Mouse (Mus musculus) olfactory bulb, adult 2 months (tissue): ENCODE data around the gene Ercc4. TPM values are rescaled to one million over a fixed set of nuclear protein-coding genes. Genes with fewer than 3 reads are reported as not detected.

Source experiments
- H3K27ac ChIP-seq: fragments of 200-500 bp; 2 replicates; pipeline ENCODE4 v1.5.1; 2012; ENCODE audit warnings: low read depth, low read length; ENCODE audit not compliant: insufficient read depth
- H3K4me1 ChIP-seq: fragments of 200-500 bp; 2 replicates; pipeline ENCODE4 v1.6.1; 2012; ENCODE audit warnings: low read length; ENCODE audit not compliant: control insufficient read depth, insufficient read depth
- H3K4me3 ChIP-seq: fragments of 200-500 bp; 2 replicates; pipeline ENCODE4 v1.5.1; 2012; ENCODE audit warnings: mild to moderate bottlenecking, low read depth, low read length, moderate library complexity; ENCODE audit not compliant: insufficient read depth
- CTCF ChIP-seq: fragments of 200-500 bp; IDR thresholded peaks from 2 replicates; pipeline ENCODE4 v1.5.1; 2012; ENCODE audit warnings: low read depth, mild to moderate bottlenecking, low read length, moderate library complexity; ENCODE audit not compliant: insufficient read depth
- POLR2A ChIP-seq: fragments of 200-500 bp; IDR thresholded peaks from 2 replicates; pipeline ENCODE4 v1.6.1; 2012; ENCODE audit warnings: mild to moderate bottlenecking, low read depth, low read length, moderate library complexity; ENCODE audit not compliant: insufficient read depth
- WGBS: fragments of 180-500 bp; shearing (Covaris S2); methylation state at CpG from one replicate; pipeline ENCODE4 v1.1.7; 2018; 5-methylcytosine and 5-hydroxymethylcytosine counted together
- polyA plus RNA-seq: library from polyadenylated mRNA; stranded (reverse); fragments of >200 nt; gene quantifications from 2 replicates; pipeline ENCODE4 v1.2.4, GENCODE M21; 2012; ENCODE audit warnings: low replicate concordance; ENCODE audit not compliant: missing spikeins, insufficient read depth, insufficient read length

Ercc4 gene
- polyA plus RNA-seq, 1 experiment: not detected

DNA sequence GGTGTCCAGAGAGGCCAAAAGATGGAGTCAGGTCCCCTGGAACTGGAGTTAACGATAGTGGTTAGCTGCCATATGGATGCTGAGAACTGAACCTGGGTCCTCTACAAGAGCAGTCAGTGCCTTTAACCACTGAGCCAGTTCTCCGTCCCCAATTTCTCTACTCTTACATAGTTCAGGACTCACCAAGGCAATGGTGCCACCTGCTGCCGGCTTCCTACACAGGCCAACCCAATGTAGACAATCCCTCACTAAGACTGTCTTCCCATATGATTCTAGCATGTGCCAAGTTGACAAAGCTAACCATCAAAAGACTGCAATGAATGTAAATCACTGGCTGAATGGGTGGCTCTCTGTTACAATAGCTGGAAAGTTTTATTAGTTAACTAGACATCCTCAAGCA, 74.9 kb downstream of the Ercc4 start:
- WGBS: 90% methylated on average over 3 of the region's 3 CpGs

DNA sequence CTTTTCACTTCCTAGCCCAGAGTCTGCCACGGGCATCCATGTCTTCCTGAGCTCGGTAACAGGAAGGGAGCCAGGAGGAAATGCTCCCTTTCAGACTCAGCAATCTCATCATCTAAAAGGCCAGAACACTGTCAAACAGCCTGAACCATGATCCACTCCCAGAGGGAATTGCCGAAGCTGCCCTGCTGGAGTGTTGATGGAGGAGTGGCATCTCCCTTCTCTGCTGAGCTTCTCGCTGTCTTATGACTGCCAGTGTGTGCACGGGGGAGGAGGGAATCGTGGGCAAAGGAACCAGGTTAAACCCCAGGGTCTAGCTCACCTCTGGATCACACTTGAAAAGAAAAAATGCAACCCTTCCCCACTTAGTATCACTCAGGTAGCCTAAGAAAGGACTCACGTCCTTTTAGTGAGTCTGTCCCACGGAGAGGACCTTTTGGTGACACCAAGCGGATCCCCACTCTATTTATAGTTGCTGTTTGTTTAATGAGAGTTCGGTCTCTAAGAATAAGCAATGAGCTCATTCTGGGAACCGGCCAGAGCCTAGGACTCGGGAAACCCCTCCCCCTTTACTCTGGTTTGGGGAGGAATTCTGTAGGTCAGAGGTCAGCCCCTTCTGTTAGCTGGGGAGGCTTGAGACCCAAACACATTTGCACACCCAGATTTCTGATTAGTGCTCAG, 80.1 kb downstream of the Ercc4 start:
- H3K4me3 ChIP-seq: no peak overlapping the region
- no peak for TF ChIP-seq CTCF
- TF ChIP-seq POLR2A: no peak
- peaks cover 14% of the 10 kb centered on the region for H3K4me1 ChIP-seq
- 12% methylated on average over 12 of the region's 12 CpGs for WGBS
- H3K27ac ChIP-seq: peak overlapping the region; percentile 12; the same call in 1 of the 2 replicates

More for the DNA sequence above, 74.9 kb downstream of the Ercc4 start:
- Histone ChIP-seq H3K4me1 (peaks cover 2% of the 10 kb centered on the region), H3K4me3 (no peak overlapping the region), H3K27ac (no peak overlapping the region)
- no peak for TF ChIP-seq CTCF

DNA sequence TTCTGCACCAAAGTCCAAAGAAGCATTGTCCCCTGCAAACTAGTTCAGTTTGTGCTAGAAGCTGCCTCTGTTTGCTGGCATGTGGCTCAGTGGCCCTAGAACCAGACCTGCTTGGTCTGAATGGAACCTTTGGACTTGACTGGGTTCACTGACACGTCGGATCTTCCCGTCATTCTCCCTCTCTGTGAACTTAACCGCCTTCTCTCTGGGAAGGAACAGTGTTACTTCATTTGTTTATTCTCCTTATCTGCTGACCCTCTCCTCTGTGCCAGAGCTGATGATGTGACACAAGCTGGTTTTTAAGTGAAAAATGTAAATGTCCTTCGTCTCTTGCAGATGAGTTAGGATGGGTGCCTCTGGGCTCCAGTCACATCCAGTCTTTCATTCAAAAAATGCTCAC, 81.0 kb downstream of the Ercc4 start:
- H3K4me1 ChIP-seq: peaks cover 18% of the 10 kb centered on the region
- H3K4me3 ChIP-seq: no peak overlapping the region
- TF ChIP-seq CTCF: no peak
- no peak for TF ChIP-seq POLR2A
- 85% methylated on average over 5 of the region's 5 CpGs for WGBS
- H3K27ac ChIP-seq: no peak overlapping the region

DNA sequence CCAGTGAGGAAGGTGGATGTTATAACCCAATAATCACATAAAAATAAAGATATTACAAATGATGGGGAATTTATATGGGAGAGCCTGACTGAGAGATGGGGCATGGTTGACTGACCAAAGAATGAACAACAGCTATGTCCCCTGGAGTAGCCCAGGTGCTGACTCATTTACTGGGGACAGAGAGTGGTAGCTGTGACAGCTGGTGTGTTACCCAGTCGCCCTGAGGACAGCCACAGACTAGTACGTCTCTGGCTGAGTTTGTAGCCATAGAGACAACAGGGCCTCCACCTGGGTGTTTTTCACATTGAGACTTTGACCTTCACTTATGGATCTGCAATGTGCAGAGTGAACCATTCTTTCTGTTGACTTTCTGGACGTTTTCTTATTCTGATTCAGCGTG, 81.7 kb downstream of the Ercc4 start:
- WGBS: 76% methylated on average over 4 of the region's 4 CpGs
- no peak overlapping the region for H3K27ac ChIP-seq

DNA sequence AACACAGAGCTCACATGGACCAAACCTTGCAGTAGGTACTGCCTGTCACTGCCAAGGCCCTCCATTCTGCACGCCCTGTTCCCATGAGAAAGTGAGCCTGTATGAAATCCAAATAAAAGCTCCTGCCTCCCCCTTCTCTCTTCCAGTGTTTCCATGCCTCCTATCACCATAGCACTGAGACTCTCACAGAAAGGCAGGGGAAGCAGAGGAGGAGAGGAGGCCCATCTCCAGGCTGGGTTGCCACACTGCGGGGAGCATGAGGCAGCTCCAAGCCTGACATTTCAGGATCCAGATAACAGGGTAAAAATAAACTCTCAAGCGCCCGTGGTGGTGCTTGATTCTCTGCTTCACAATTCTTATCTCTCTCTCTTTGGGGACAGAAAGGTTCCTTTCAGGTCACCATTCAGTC, 84.2 kb downstream of the Ercc4 start:
- H3K27ac ChIP-seq: peak overlapping the region; percentile 93

More for the DNA sequence above, 81.7 kb downstream of the Ercc4 start:
- no peak overlapping the region for H3K4me3 ChIP-seq
- peaks cover 21% of the 10 kb centered on the region for H3K4me1 ChIP-seq
- TF ChIP-seq CTCF (no peak), POLR2A (no peak)

DNA sequence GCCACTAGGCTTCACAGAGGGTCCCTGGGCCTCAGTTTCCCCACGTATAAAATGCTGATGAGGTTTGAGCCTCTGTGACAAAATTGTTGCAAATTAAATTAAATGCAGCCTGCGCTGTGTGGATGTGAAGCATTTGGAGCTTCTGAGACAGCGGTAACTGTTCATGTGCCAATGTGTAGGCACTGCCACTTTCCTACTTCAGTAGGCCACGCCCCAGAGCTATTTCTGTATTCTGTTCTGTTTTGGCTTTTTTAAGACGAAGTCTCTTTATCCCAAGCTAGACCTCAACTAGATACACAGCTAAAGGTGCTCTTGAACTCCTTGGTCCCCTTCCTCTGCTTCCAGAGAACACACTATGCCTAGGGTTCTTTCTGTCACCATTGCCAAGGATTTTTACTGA, 85.4 kb downstream of the Ercc4 start:
- H3K27ac ChIP-seq: peak overlapping the region; percentile 99

More for the DNA sequence above, 84.2 kb downstream of the Ercc4 start:
- Histone ChIP-seq H3K4me3 (no peak overlapping the region), H3K4me1 (peaks cover 37% of the 10 kb centered on the region)
- WGBS: 25% methylated on average over 4 of the region's 4 CpGs
- TF ChIP-seq POLR2A: no peak

DNA sequence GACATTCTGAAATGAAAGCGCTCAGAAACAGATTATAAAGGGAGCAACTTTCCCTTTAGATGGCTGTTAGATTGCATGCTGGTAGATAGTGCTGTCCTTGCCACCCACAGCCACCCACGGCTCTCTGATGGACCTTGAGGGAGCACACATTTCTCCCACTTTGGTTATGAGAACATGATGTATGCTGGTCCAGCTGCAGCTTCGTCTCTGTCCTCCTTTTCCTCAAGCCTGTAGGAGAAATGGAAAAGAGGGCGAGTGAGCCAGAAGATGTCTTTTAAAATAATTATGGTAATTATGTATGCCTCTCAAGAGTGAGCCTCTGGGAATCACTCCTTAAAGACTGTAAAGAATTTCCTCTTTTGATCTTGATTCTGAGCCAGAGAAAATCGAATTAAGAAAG, 87.1 kb downstream of the Ercc4 start:
- Histone ChIP-seq H3K27ac (peak overlapping the region; percentile 99), H3K4me3 (no peak overlapping the region), H3K4me1 (peaks cover 41% of the 10 kb centered on the region)
- TF ChIP-seq CTCF (no peak), POLR2A (no peak)
- WGBS: 20% methylated on average over 5 of the region's 5 CpGs

More for the DNA sequence above, 85.4 kb downstream of the Ercc4 start:
- H3K4me1 ChIP-seq: peaks cover 38% of the 10 kb centered on the region
- WGBS: 37% methylated on average over 5 of the region's 5 CpGs
- H3K4me3 ChIP-seq: no peak overlapping the region
- no peak for TF ChIP-seq CTCF
- TF ChIP-seq POLR2A: no peak

DNA sequence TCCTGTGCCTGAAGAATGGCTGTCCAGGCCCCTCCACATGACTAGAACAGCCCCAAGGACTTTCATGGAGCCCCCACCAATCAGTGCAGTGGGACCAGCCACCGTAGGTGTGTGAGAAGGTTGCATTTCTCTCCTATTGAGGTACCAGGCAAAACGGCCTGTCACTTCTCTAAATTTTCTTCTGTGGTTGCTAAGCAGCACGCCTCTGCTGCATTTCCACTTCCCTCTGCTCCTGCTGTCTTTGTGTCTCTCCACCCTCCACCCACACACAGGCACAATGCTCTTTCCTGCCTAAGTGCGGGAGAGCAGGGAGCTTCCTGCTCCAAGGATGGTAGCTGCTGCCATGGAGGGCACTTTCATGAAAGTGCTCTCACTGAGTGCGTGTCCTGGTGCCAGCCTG, 87.8 kb downstream of the Ercc4 start:
- WGBS: 12% methylated on average over 5 of the region's 5 CpGs
- TF ChIP-seq POLR2A (peak; percentile 34; the same call in 1 of the 2 replicates), CTCF (no peak)
- Histone ChIP-seq H3K4me1 (peaks cover 41% of the 10 kb centered on the region), H3K27ac (peak overlapping the region; percentile 99), H3K4me3 (no peak overlapping the region)

DNA sequence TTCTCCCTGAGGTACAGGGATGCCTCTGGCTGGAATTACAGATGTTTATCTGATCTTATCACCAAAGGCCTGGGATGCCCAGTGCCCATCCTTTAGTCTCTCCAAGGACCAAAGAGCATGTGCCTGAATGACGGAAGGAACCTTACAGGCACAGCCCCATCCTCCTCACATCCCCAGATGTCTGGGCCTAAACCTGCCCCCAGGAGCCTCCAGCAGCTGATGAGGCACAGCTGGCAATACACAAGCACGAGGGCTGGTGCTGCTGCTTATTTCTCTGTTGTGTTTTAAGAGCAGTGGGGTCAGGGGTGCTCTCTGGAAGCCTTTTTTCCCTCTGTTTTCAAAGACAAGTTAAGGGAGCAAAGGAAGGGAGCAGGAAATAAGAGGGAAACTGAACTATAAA, 89.7 kb downstream of the Ercc4 start:
- Histone ChIP-seq H3K4me1 (peaks cover 33% of the 10 kb centered on the region), H3K27ac (peak overlapping the region; percentile 99), H3K4me3 (no peak overlapping the region)
- 21% methylated on average over 2 of the region's 2 CpGs for WGBS
- TF ChIP-seq POLR2A: no peak
- TF ChIP-seq CTCF: no peak

Other genes with a start within 250 kb of the Ercc4 start
- gene Mrtfb, start 146.8 kb downstream of the Ercc4 start, polyA plus RNA-seq: 36.5 TPM in 1 of 2 replicates, not detected in the other